Mouse (Mus musculus): ENCODE measurements around the gene Tyk2.

DNA sequence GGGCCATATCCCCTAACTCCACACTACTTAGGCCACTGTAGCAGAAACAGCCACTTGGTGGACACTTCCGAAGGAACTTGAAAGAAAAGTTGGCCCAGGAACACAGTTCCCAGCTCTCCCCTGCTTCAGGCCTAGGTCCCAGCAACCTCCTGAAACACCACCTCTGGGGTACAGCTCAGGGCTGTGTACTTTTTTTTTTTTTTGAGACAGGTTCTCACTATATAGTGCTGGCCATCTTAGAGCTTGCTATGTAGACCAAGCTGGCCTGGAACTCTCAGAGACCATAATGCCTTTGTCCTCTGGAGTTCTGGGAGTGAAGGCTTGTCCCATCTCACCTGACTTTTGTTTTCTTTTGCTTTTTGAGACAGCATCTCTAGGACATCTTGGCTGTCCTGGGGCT, 38.1 kb upstream of the Tyk2 start:
- no peak for TF ChIP-seq CTCF (IDR thresholded peaks at IDR 0.05; ENCODE audit: control insufficient read depth, insufficient read depth, insufficient replicate concordance, low read depth, low read length)
- no peak for TF ChIP-seq POLR2A (IDR thresholded peaks at IDR 0.05; ENCODE audit: control insufficient read depth, low read depth, low read length)

Data from testis, adult 2 months (tissue).